Mouse (Mus musculus) ovary, adult 18-20 months (tissue): Measurements from ENCODE around the gene Tbx15.
"Not testable (repeated sequence)": the region's sequence is repeated elsewhere in the genome, so short reads cannot be mapped to it uniquely, and the experiment has no call there.

ENCODE experiments used
- DNase-seq: peaks from one replicate; pipeline ENCODE4 v3.0.0; 2022; ENCODE audit warnings: low spot score, mixed read lengths

Tbx15 gene

GRCm38 (mm10) chr3:99266752-99267303, 26.6 kb downstream of the Tbx15 start:
- DNase-seq, result no peak

- DNase-seq, result no peak
Measured at GRCm38 (mm10) chr3:99277973-99278580, 37.9 kb downstream of the Tbx15 start.

- DNase-seq, result no peak
Measured at GRCm38 (mm10) chr3:99279718-99280117, 39.5 kb downstream of the Tbx15 start.

GRCm38 (mm10) chr3:99281453-99281852, 41.3 kb downstream of the Tbx15 start:
- no peak for DNase-seq

GRCm38 (mm10) chr3:99288302-99288701, 48.1 kb downstream of the Tbx15 start:
- no peak for DNase-seq

GRCm38 (mm10) chr3:99290064-99290702, 50.0 kb downstream of the Tbx15 start:
- DNase-seq, result peak; percentile 30

GRCm38 (mm10) chr3:99290878-99291277, 50.7 kb downstream of the Tbx15 start:
- no peak for DNase-seq

GRCm38 (mm10) chr3:99291386-99291785, 51.2 kb downstream of the Tbx15 start:
- no peak for DNase-seq

- no peak for DNase-seq
Measured at GRCm38 (mm10) chr3:99292531-99292931, 52.4 kb downstream of the Tbx15 start.

GRCm38 (mm10) chr3:99294209-99294608, 54.0 kb downstream of the Tbx15 start:
- DNase-seq, result not testable (repeated sequence)

GRCm38 (mm10) chr3:99295301-99295700, 55.1 kb downstream of the Tbx15 start:
- no peak for DNase-seq

- DNase-seq, result no peak
Measured at GRCm38 (mm10) chr3:99296186-99296585, 56.0 kb downstream of the Tbx15 start.

- no peak for DNase-seq
Measured at GRCm38 (mm10) chr3:99300846-99301245, 60.7 kb downstream of the Tbx15 start.

- DNase-seq, result no peak
Measured at GRCm38 (mm10) chr3:99310877-99311276, 70.7 kb downstream of the Tbx15 start.

GRCm38 (mm10) chr3:99311943-99312635, 71.9 kb downstream of the Tbx15 start:
- no peak for DNase-seq

GRCm38 (mm10) chr3:99322345-99322744, 82.2 kb downstream of the Tbx15 start:
- DNase-seq, result no peak

- peak; percentile 43 for DNase-seq
Measured at GRCm38 (mm10) chr3:99329316-99329715, 89.1 kb downstream of the Tbx15 start.

- DNase-seq, result no peak
Measured at GRCm38 (mm10) chr3:99331086-99331485, 90.9 kb downstream of the Tbx15 start.

GRCm38 (mm10) chr3:99336866-99337265, 96.7 kb downstream of the Tbx15 start:
- no peak for DNase-seq

GRCm38 (mm10) chr3:99338756-99339155, 98.6 kb downstream of the Tbx15 start:
- DNase-seq, result no peak

- no peak for DNase-seq
Measured at GRCm38 (mm10) chr3:99340021-99340420, 99.8 kb downstream of the Tbx15 start.

GRCm38 (mm10) chr3:99379616-99380250, 139.6 kb downstream of the Tbx15 start:
- DNase-seq, result no peak
